Mouse (Mus musculus) G1E-ER4 (cell line): Measurements from ENCODE around the gene Dner. TPM values are rescaled to one million over a fixed set of nuclear protein-coding genes. Genes with fewer than 3 reads are reported as not detected.

ENCODE experiments used
- GATA1 ChIP-seq: IDR thresholded peaks from one replicate; pipeline ENCODE4 v1.8.0; 2012; ENCODE audit warnings: low read length, inconsistent platforms
- polyA plus RNA-seq: library from polyadenylated mRNA; stranded (reverse); fragments of >175 nt; gene quantifications from 2 replicates; pipeline ENCODE4 v1.2.3, GENCODE M21; 2012

Dner gene
- polyA plus RNA-seq, 1 experiment: not detected

GRCm38 (mm10) chr1:84596023-84596422 lies 100.0 kb downstream of the Dner start:
- no peak for TF ChIP-seq GATA1

- no peak for TF ChIP-seq GATA1
These were observed 103.6 kb downstream of the Dner start for GRCm38 (mm10) chr1:84592394-84592793.

GRCm38 (mm10) chr1:84590534-84590933 lies 105.5 kb downstream of the Dner start:
- TF ChIP-seq GATA1: no peak

GRCm38 (mm10) chr1:84585434-84585833 lies 110.6 kb downstream of the Dner start:
- TF ChIP-seq GATA1: no peak

- TF ChIP-seq GATA1: no peak
These were observed 114.2 kb downstream of the Dner start for GRCm38 (mm10) chr1:84581812-84582211.

- no peak for TF ChIP-seq GATA1
These were observed 134.2 kb downstream of the Dner start for GRCm38 (mm10) chr1:84561841-84562240.

GRCm38 (mm10) chr1:84561387-84561786 lies 134.6 kb downstream of the Dner start:
- no peak for TF ChIP-seq GATA1

GRCm38 (mm10) chr1:84556546-84557511 lies 139.2 kb downstream of the Dner start:
- TF ChIP-seq GATA1: no peak

GRCm38 (mm10) chr1:84552005-84552404 lies 144.0 kb downstream of the Dner start:
- TF ChIP-seq GATA1: no peak

- TF ChIP-seq GATA1: no peak
These were observed 146.0 kb downstream of the Dner start for GRCm38 (mm10) chr1:84550065-84550368.

- no peak for TF ChIP-seq GATA1
These were observed 146.5 kb downstream of the Dner start for GRCm38 (mm10) chr1:84549367-84550064.

- no peak for TF ChIP-seq GATA1
These were observed 160.0 kb downstream of the Dner start for GRCm38 (mm10) chr1:84536069-84536468.

- no peak for TF ChIP-seq GATA1
These were observed 170.5 kb downstream of the Dner start for GRCm38 (mm10) chr1:84525514-84525913.

- TF ChIP-seq GATA1: no peak
These were observed 171.6 kb downstream of the Dner start for GRCm38 (mm10) chr1:84524413-84524812.

GRCm38 (mm10) chr1:84522963-84523280 lies 173.1 kb downstream of the Dner start:
- no peak for TF ChIP-seq GATA1

- no peak for TF ChIP-seq GATA1
These were observed 173.6 kb downstream of the Dner start for GRCm38 (mm10) chr1:84522256-84522962.
